Comparison of ENCODE assay signal across 23 mouse cellular contexts in the genomic region with DNA sequence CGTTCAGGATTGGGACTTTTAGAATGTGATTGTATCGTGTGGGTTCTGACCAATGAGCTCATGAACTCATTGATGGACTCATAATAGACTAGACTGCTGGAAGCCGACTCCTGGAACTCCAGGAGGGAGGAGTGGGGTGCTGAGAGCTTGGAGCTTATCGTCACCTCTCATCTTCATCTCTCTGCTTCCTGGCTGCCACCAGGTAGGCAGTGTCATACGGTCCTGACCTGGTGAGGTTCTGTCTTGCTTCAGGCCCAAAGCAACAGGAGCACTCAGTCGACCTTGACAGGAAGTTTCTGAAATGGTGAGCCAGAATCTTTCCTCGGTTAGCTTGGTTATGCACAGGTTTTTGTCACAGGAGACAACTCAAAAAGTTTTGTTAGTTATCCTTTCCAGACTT. TPM values are rescaled to one million over a fixed set of nuclear protein-coding genes. Genes with fewer than 3 reads are reported as not detected.
DNase-seq lines count a peak whose midpoint lies in the region; ATAC-seq lines count a peak whose summit lies in the region.
"Had no signal": no experiment of that assay in that cellular context is flagged by ENCODE, and none has a peak within 500 bp of the region (broad histone marks: within the 10 kb centered on the region; RNA-seq: fewer than 3 reads in every experiment).

Gene Igsf11 (plus strand): TSS at position 301 of the 400 bp plus-strand sequence.

- WGBS in liver, embryonic 12.5 days (ENCODE audit: insufficient replicate concordance): 69% methylated on average over 7 of the region's 7 CpGs

- H3K4me1 ChIP-seq in liver, embryonic 12.5 days: no peaks in the 10 kb centered on the region
- H3K4me1 ChIP-seq: heart, embryonic 12.5 days; hindbrain, embryonic 12.5 days; limb, embryonic 13.5 days; lung, embryonic 15.5 days; midbrain, embryonic 12.5 days; neural tube, embryonic 13.5 days had no signal

- ATAC-seq in liver, embryonic 12.5 days: no peak

- no peak for DNase-seq in adrenal gland, postnatal 4 days (ENCODE audit: low spot score in 2 of 2)
- DNase-seq in adrenal gland, adult (ENCODE audit: inconsistent age in 2 of 2, low spot score in 1 of 2): no peak
- DNase-seq in left cerebral cortex, adult 18-20 months (ENCODE audit: low spot score in 2 of 2): no peak
- no peak for DNase-seq in left cerebral cortex, adult 9 months (ENCODE audit: low spot score in 2 of 2)
- DNase-seq in layer of hippocampus, postnatal 10 days (ENCODE audit: low spot score in 2 of 2): no peak
- DNase-seq in left cerebral cortex, postnatal 14 days (ENCODE audit: low spot score in 2 of 2): no peak
- DNase-seq in kidney, adult 8-10 months: no peak
- DNase-seq: cerebellum, adult 11-12 months; cerebellum, postnatal 36 days; heart, postnatal 14 days; kidney, adult 9 months; kidney, postnatal 25 days had no signal

- H3K4me3 ChIP-seq in liver, embryonic 12.5 days: no peak within 1 kb of the TSS
- H3K4me3 ChIP-seq: heart, embryonic 12.5 days; hindbrain, embryonic 12.5 days; limb, embryonic 13.5 days; lung, embryonic 15.5 days; midbrain, embryonic 12.5 days; neural tube, embryonic 13.5 days had no signal

- H3K27ac ChIP-seq in liver, embryonic 12.5 days: no peak within 1 kb of the TSS
- H3K27ac ChIP-seq: hindbrain, embryonic 12.5 days; limb, embryonic 13.5 days; liver, embryonic 14.5 days; lung, embryonic 15.5 days; macrophage; midbrain, embryonic 12.5 days; neural tube, embryonic 13.5 days had no signal

- H3K4me2 ChIP-seq in liver, embryonic 12.5 days: no peak within 1 kb of the TSS
- H3K4me2 ChIP-seq: heart, embryonic 12.5 days; hindbrain, embryonic 12.5 days; limb, embryonic 13.5 days; lung, embryonic 15.5 days; midbrain, embryonic 12.5 days; neural tube, embryonic 13.5 days had no signal

- intact Hi-C loops in left cerebral cortex, postnatal 14 days (cut with DNase I): no loop called here

- no peaks in the 10 kb centered on the region for H3K9me3 ChIP-seq in liver, embryonic 12.5 days (replicated peaks)
- H3K9me3 ChIP-seq: heart, embryonic 12.5 days; hindbrain, embryonic 12.5 days; limb, embryonic 13.5 days; lung, embryonic 15.5 days; midbrain, embryonic 12.5 days; neural tube, embryonic 13.5 days had no signal

- no peak within 1 kb of the TSS for H3K9ac ChIP-seq in liver, embryonic 12.5 days
- H3K9ac ChIP-seq: heart, embryonic 12.5 days; hindbrain, embryonic 12.5 days; limb, embryonic 13.5 days; liver, embryonic 14.5 days; lung, embryonic 15.5 days; midbrain, embryonic 12.5 days; neural tube, embryonic 13.5 days had no signal

- no peaks in the 10 kb centered on the region for H3K36me3 ChIP-seq in liver, embryonic 12.5 days
- H3K36me3 ChIP-seq: heart, embryonic 12.5 days; hindbrain, embryonic 12.5 days; limb, embryonic 13.5 days; lung, embryonic 15.5 days; midbrain, embryonic 12.5 days; neural tube, embryonic 13.5 days had no signal

- no peaks in the 10 kb centered on the region; the same call in 1 of the 2 replicates for H3K27me3 ChIP-seq in liver, embryonic 12.5 days (replicated peaks)
- H3K27me3 ChIP-seq: heart, embryonic 12.5 days; hindbrain, embryonic 12.5 days; lung, embryonic 15.5 days; midbrain, embryonic 12.5 days; neural tube, embryonic 13.5 days had no signal

RNA-seq across cellular contexts. Expression of gene Igsf11, which starts in this region (rescaled TPM):
- total RNA-seq in adrenal gland, postnatal 4 days (2021): 10 to 100 TPM; 53.7 to 56.3 TPM
- total RNA-seq in left cerebral cortex, adult 18-20 months (2021): 10 to 100 TPM; 39.0 to 41.5 TPM
- 10 to 100 TPM; 26.1 to 27.7 TPM for total RNA-seq in layer of hippocampus, postnatal 10 days (2021)
- total RNA-seq in left cerebral cortex, postnatal 14 days (2021): 10 to 100 TPM; 38.7 to 39.0 TPM
- 0.11 and 0.18 TPM in 2 replicates for polyA plus RNA-seq in liver, embryonic 12.5 days (2016; fragmentation: Nextera tagmentation; extraction: Ambion mirVana)
- total RNA-seq: granulocyte monocyte progenitor cell, adult 5-6 weeks; MEL had no signal
